Mouse (Mus musculus) midbrain, postnatal 0 days (tissue): ENCODE measurements at regions not wholly inside any gene's neighbourhood (a gene's known extent, or its start where the extent isn't known, plus 50 kb on each side); places are given as distances from the start of the nearest gene placed in this dataset.

Source experiments
- ATAC-seq: fragments of 200-750 bp; cut with Nextera tagmentation; 2 replicates; pipeline ENCODE4 v1.8.0; 2017; ENCODE audit warnings: moderate number of reproducible peaks, mild to moderate bottlenecking, moderate TSS enrichment, moderate library complexity; ENCODE audit not compliant: low FRiP score
- DNase-seq: peaks from one replicate; pipeline ENCODE4 v3.0.0-alpha.2; 2015; ENCODE audit warnings: low spot score
- H3K27ac ChIP-seq: fragments of 300-500 bp; sonication (generic); 2 replicates; pipeline ENCODE4 v1.5.1; 2014; ENCODE audit warnings: low read depth, mild to moderate bottlenecking, low read length, mixed read lengths
- H3K27me3 ChIP-seq: fragments of 300-500 bp; sonication (generic); 2 replicates; pipeline ENCODE4 v1.6.1; 2014; ENCODE audit warnings: low read length, control low read depth, mixed read lengths; ENCODE audit not compliant: insufficient read depth
- H3K36me3 ChIP-seq: fragments of 300-500 bp; sonication (generic); 2 replicates; pipeline ENCODE4 v1.6.1; 2014; ENCODE audit warnings: low read length, control low read depth, mixed read lengths; ENCODE audit not compliant: insufficient read depth
- H3K4me1 ChIP-seq: fragments of 300-500 bp; sonication (generic); 2 replicates; pipeline ENCODE4 v1.6.1; 2014; ENCODE audit warnings: mild to moderate bottlenecking, control low read depth, antibody characterized with exemption, low read length, mixed read lengths; ENCODE audit not compliant: insufficient read depth
- H3K4me2 ChIP-seq: fragments of 300-500 bp; sonication (generic); 2 replicates; pipeline ENCODE4 v1.6.1; 2014; ENCODE audit warnings: low read depth, mild to moderate bottlenecking, low read length, mixed read lengths; ENCODE audit not compliant: poor library complexity, severe bottlenecking
- H3K4me3 ChIP-seq: fragments of 300-500 bp; sonication (generic); 2 replicates; pipeline ENCODE4 v1.5.1; 2014; ENCODE audit warnings: low read depth, mild to moderate bottlenecking, low read length, moderate library complexity
- H3K9ac ChIP-seq: fragments of 300-500 bp; sonication (generic); replicated peaks from 2 replicates; pipeline ENCODE4 v1.6.1; 2014; ENCODE audit warnings: mild to moderate bottlenecking, low read length, moderate library complexity, mixed read lengths; ENCODE audit not compliant: poor library complexity, severe bottlenecking
- H3K9me3 ChIP-seq: fragments of 300-500 bp; sonication (generic); 2 replicates; pipeline ENCODE4 v1.6.1; 2016; ENCODE audit warnings: low read length, control low read depth
- CTCF ChIP-seq: IDR thresholded peaks from 2 replicates; pipeline ENCODE4 v1.5.1; 2016; ENCODE audit warnings: antibody characterized with exemption, mild to moderate bottlenecking
- WGBS: fragments of 180-500 bp; shearing (Covaris S2); extraction: QIAGEN DNeasy Blood & Tissue Kit; methylation state at CpG from one replicate; pipeline ENCODE4 v1.1.7; 2014; 5-methylcytosine and 5-hydroxymethylcytosine counted together

DNA sequence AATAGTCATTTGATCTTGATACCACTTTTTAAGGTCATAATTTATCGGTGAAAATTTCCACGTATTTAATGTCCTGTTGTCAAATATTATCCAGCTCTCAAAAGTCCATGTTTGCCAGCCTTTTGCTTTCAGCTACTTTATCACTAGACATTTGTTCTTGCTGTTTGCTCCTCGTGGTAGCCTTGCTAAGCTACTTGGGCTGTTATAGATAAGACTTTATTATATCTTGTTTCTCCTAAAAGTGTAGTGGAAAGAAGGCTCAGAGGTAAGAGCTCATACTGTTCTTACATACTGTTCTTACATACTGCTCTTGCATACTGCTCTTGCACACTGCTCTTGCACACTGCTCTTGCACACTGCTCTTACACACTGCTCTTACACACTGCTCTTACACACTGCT is 93.3 kb upstream of the Mon1b start:
- H3K4me3 ChIP-seq, result no peak overlapping the region
- no peaks in the 10 kb centered on the region for H3K36me3 ChIP-seq
- no peaks in the 10 kb centered on the region for H3K9me3 ChIP-seq
- ATAC-seq (no peak), DNase-seq (no peak)
- H3K4me2 ChIP-seq, result no peak overlapping the region
- no peak overlapping the region for H3K27ac ChIP-seq
- no peak overlapping the region for H3K9ac ChIP-seq
- H3K4me1 ChIP-seq, result no peaks in the 10 kb centered on the region
- no peaks in the 10 kb centered on the region for H3K27me3 ChIP-seq
- 77% methylated on average over 3 of the region's 3 CpGs for WGBS
- no peak for TF ChIP-seq CTCF

DNA sequence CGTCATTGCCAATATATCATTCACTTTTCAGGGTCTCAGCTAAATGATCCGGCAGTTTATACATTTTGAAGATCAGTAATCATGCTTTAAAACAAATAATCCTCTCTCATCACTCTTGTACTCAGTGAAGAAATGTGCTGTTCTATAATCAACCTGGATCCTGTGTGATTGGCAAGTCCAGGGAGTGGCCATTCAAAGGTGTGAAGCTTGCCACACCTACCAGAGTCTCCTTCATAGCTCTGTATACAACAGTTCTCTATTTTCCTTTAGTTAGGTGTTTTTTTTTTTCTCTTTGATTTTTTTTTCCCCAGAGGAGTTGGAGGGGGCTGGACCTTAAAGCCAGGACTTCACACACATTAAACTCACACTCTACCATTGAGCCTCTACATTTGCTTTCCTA is 92.7 kb upstream of the Mon1b start:
- Histone ChIP-seq H3K9ac (no peak overlapping the region), H3K4me3 (no peak overlapping the region), H3K4me1 (no peaks in the 10 kb centered on the region), H3K27me3 (no peaks in the 10 kb centered on the region), H3K36me3 (no peaks in the 10 kb centered on the region), H3K4me2 (no peak overlapping the region), H3K27ac (no peak overlapping the region), H3K9me3 (no peaks in the 10 kb centered on the region)
- ATAC-seq, result no peak
- no peak for TF ChIP-seq CTCF
- WGBS, result 88% methylated on average over 2 of the region's 2 CpGs
- DNase-seq, result no peak

DNA sequence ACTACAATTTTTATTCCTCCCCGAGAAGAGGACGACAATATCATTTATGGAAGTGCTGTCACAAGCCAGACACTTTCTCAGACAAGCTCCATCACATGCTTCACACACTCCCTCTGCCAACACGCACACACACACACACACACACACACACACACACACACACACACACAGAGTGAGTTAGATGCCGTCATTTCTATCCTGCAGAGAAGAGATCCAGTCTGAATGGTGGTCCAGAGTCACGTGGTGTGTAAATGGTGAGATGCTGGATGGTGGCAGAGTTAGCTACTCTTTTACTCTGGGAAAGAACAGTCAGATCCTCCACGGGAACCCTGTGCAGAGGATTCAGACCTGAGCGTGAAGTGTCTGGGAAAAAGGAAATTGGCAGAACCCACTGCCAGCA is 86.2 kb upstream of the Mon1b start:
- Histone ChIP-seq H3K9me3 (no peaks in the 10 kb centered on the region), H3K4me2 (no peak overlapping the region), H3K9ac (no peak overlapping the region), H3K27me3 (no peaks in the 10 kb centered on the region), H3K4me3 (no peak overlapping the region), H3K27ac (no peak overlapping the region), H3K4me1 (no peaks in the 10 kb centered on the region), H3K36me3 (no peaks in the 10 kb centered on the region)
- TF ChIP-seq CTCF, result no peak
- DNase-seq, result no peak
- 70% methylated on average over 7 of the region's 7 CpGs for WGBS
- no peak for ATAC-seq

DNA sequence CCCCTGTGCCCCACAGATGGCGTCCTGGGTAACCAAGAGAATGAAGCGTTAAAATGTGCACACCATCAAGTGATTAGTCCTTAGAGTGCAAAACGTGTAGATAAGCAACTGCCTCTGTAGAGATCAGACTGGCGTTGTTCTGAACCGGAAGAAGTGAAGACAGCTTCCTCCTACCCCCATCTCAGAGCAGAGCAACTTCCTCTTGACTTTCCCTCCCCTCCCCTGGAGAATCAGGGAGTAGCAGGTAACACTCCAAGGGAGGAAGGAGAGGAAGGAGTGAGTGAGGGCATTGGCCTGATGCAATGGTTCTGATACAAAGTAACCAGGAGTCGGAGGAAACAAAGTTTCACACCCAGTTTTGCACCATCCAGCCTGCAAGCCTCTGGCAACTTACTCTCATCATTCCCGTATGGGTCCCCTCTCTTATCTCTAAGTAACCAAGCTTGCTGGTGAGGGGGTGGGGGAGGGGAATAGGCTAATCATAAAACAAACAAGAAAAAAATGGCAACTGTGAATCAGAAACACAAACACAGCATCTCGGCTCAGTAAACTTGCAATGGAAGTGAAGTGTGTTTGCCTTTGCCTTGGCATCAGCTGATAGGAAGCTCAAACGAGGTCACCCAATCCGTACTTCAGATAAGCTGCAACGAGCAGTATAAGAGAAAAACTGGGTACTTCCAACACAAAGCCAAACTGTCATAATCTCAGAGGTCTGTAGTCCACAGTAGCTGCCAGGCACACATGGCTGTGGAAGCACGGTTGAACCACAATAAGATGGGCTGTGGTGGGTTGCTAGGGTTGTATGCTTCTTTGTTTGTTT is 83.7 kb upstream of the Mon1b start:
- ATAC-seq, result no peak
- 71% methylated on average over 12 of the region's 12 CpGs for WGBS
- H3K27ac ChIP-seq, result no peak overlapping the region

DNA sequence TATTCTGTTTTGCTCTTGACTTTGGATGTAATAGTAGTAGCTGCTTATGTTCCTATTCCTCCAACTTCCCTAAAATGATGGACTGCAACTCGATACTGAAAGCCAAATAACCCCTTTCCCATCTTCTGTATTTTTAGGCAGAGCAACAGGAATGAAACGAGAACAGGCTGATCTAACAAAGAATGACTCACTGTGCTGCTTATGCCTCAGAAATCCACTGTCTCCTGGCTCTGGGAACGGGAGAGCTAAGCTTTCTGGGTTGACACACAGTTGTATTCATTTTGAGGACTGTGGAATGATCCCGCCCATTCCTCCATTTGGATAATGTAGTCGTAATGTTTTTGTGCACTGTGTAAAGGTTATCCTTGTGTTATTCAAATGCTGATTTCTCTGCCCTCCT is 82.6 kb upstream of the Mon1b start:
- H3K4me3 ChIP-seq, result no peak overlapping the region
- no peak overlapping the region for H3K4me2 ChIP-seq
- H3K9ac ChIP-seq, result no peak overlapping the region
- no peaks in the 10 kb centered on the region for H3K9me3 ChIP-seq
- DNase-seq (no peak), ATAC-seq (no peak)
- no peaks in the 10 kb centered on the region for H3K36me3 ChIP-seq
- H3K27ac ChIP-seq, result no peak overlapping the region
- no peak for TF ChIP-seq CTCF
- H3K27me3 ChIP-seq, result no peaks in the 10 kb centered on the region
- H3K4me1 ChIP-seq, result peaks cover 3% of the 10 kb centered on the region; the same call in 1 of the 2 replicates
- 50% methylated on average over 5 of the region's 5 CpGs for WGBS

More for the DNA sequence above, 83.7 kb upstream of the Mon1b start:
- H3K36me3 ChIP-seq, result no peaks in the 10 kb centered on the region
- H3K9me3 ChIP-seq, result no peaks in the 10 kb centered on the region
- H3K4me2 ChIP-seq, result no peak overlapping the region
- TF ChIP-seq CTCF, result no peak
- no peak for DNase-seq
- H3K9ac ChIP-seq, result no peak overlapping the region
- H3K27me3 ChIP-seq, result no peaks in the 10 kb centered on the region
- H3K4me1 ChIP-seq, result peaks cover 3% of the 10 kb centered on the region; the same call in 1 of the 2 replicates
- no peak overlapping the region for H3K4me3 ChIP-seq

DNA sequence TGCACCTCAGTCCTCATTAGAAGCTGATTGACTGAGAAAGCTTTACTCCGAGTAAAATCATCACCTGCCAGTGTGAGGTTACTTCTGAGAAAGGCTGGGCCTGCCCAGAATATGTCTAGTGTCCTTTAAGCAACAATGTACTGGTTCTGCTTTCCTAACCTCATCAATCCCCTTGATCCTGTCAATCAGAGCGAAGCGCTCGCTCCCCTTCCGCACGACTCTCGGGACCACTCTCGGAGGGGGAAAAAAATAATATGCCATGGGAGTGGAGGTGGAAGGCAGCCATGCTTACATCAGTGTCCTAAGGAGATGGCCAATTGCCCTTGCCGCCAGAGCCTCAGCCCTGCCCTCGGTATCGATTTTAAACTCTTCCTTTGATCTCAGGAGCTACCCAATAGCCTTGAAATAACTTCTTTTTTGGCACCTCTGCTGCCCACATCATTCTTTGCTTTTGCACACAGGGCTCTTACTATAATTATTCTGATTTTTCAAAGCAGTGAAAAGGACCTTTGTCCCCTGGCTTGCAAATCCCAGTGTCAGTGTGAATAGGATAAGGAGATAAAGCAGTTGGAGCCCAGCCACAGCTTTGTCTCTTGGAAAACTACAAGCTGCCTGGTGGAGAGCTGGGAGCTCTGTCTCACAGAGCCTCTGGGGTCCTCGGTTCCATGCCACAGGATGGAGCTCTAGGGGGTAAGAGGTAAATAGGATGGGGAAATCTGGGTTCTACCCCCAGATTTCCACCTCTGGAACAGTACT is 80.5 kb upstream of the Mon1b start:
- Histone ChIP-seq H3K4me3 (no peak overlapping the region), H3K9ac (0 out of 2 replicates have a peak overlapping the region, but pooled peaks have one; percentile 26), H3K36me3 (no peaks in the 10 kb centered on the region), H3K9me3 (no peaks in the 10 kb centered on the region), H3K4me1 (peaks cover 3% of the 10 kb centered on the region; the same call in 1 of the 2 replicates), H3K27me3 (no peaks in the 10 kb centered on the region), H3K4me2 (peak overlapping the region; percentile 13; the same call in 1 of the 2 replicates), H3K27ac (no peak overlapping the region)
- no peak for TF ChIP-seq CTCF
- DNase-seq (peak; percentile 15), ATAC-seq (no peak)
- 4% methylated on average over 12 of the region's 12 CpGs for WGBS
